8 mouse cellular contexts compared by ENCODE assay signal in the genomic region with DNA sequence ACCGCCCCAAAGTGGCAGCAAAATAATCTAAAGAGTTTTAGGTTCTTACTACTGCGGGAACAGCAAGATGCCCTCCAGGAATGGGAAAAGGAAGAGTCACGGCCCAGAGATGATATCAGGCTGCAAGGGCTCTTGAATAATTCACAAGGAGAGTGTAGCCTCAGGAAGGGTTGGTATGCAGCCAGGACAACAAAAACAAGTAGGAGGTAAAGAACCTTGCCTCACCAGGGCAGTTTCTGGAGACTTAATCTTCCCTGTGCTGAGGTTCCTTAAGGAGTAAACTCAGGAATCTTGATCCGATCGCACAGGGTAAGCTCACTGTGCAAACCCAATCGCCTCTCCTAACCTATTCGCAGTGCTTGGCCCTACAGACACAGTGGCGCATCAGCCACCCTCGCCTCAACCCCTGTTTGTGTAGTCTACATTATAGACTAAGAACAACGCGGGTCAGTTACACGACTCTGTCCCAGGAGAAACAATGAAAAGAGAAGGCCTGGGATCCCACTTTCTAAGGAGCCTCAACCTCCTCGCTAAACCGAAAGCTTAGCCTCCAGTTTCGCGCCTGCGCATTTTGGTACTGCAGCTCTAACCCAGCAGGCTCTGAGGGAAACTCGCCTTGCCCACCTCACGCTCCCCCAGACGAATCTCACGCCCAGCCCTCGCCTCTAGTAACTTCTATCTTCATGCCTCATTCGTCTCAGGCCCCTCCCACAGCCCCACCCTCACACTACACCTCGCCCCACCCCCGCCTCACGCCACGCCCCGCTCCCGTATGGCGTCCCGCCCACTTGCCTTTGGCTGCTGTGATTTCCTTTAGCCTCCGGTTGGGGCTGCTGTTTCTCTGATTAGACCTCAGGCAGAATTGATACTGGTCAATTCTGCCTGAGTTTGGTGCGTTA. TPM values are rescaled to one million over a fixed set of nuclear protein-coding genes. Genes with fewer than 3 reads are reported as not detected.
DNase-seq lines count a peak whose midpoint lies in the region; ATAC-seq lines count a peak whose summit lies in the region.

No protein-coding gene starts in this region.

- peak; percentile 97 for ATAC-seq in frontal cortex, adult (ENCODE audit: low TSS enrichment)

- no peaks in the 10 kb centered on the region for H3K9me3 ChIP-seq in hindbrain, embryonic 10.5 days

- peak; percentile 95 for DNase-seq in MN1 (ENCODE audit: low spot score)
- peak; percentile 80 for DNase-seq in cerebellum, adult 9-10 months
- peak; percentile 96 for DNase-seq in hindbrain, embryonic 10.5 days (ENCODE audit: low spot score)
- DNase-seq in layer of hippocampus, postnatal 10 days (ENCODE audit: low spot score in 2 of 2): peak; percentile 71 to 85
- DNase-seq in lung, postnatal 14 days: peak; percentile 88
- peak; percentile 71 for DNase-seq in retina, adult 2 months (ENCODE audit: low read depth, low spot score)
- peak; percentile 90 to 95 for DNase-seq in thymus, postnatal 36 days

- peak overlapping the region; percentile 91 for H3K27ac ChIP-seq in hindbrain, embryonic 10.5 days

- WGBS in hindbrain, embryonic 10.5 days: 9% methylated on average over 33 of the region's 33 CpGs

- no peaks in the 10 kb centered on the region for H3K27me3 ChIP-seq in hindbrain, embryonic 10.5 days (ENCODE audit: insufficient read depth, poor library complexity, severe bottlenecking)

- H3K36me3 ChIP-seq in hindbrain, embryonic 10.5 days: no peaks in the 10 kb centered on the region

- peaks cover 19% of the 10 kb centered on the region for H3K4me1 ChIP-seq in hindbrain, embryonic 10.5 days (replicated peaks)

- peak overlapping the region; percentile 52 for H3K4me3 ChIP-seq in hindbrain, embryonic 10.5 days

RNA-seq across cellular contexts. Expression of gene Gba, which starts 6.5 kb away (rescaled TPM):
- polyA plus RNA-seq in hindbrain, embryonic 10.5 days (2016; fragmentation: Nextera tagmentation; extraction: Ambion mirVana): 41.0 and 50.0 TPM in 2 replicates
- total RNA-seq in layer of hippocampus, postnatal 10 days (2021): 10 to 100 TPM; 57.9 to 58.7 TPM

RNA-seq across cellular contexts. Expression of gene Fam189b, which starts 13.3 kb away (rescaled TPM):
- polyA plus RNA-seq in hindbrain, embryonic 10.5 days (2016; fragmentation: Nextera tagmentation; extraction: Ambion mirVana): 30.2 and 38.7 TPM in 2 replicates
- total RNA-seq in layer of hippocampus, postnatal 10 days (2021): 10 to 100 TPM; 65.8 to 69.5 TPM

RNA-seq across cellular contexts. Expression of gene Thbs3, which starts 18.8 kb away (rescaled TPM):
- polyA plus RNA-seq in hindbrain, embryonic 10.5 days (2016; fragmentation: Nextera tagmentation; extraction: Ambion mirVana): 65.5 and 74.7 TPM in 2 replicates
- total RNA-seq in layer of hippocampus, postnatal 10 days (2021): 10 to 100 TPM; 45.2 to 48.4 TPM

RNA-seq across cellular contexts. Expression of gene Scamp3, which starts 19.0 kb away (rescaled TPM):
- 98.9 and 116 TPM in 2 replicates for polyA plus RNA-seq in hindbrain, embryonic 10.5 days (2016; fragmentation: Nextera tagmentation; extraction: Ambion mirVana)
- 10 to 100 TPM; 79.4 to 79.6 TPM for total RNA-seq in layer of hippocampus, postnatal 10 days (2021)

RNA-seq across cellular contexts. Expression of gene Mtx1, which starts 30.7 kb away (rescaled TPM):
- polyA plus RNA-seq in hindbrain, embryonic 10.5 days (2016; fragmentation: Nextera tagmentation; extraction: Ambion mirVana): 228 and 232 TPM in 2 replicates
- 100 to 1,000 TPM in 1 of 2 experiments, 10 to 100 TPM in 1; 92.8 to 109 TPM for total RNA-seq in layer of hippocampus, postnatal 10 days (2021)

Comparison
In these comparisons a context has a peak if more than half of its experiments do, and no peak if none do; other contexts are left out.
1. Peak in every context shown above with its lines: DNase-seq, ATAC-seq, H3K4me3 ChIP-seq and H3K27ac ChIP-seq.